Mouse (Mus musculus): Measurements from ENCODE around the gene Tcf23. TPM values are rescaled to one million over a fixed set of nuclear protein-coding genes. Genes with fewer than 3 reads are reported as not detected.

The Tcf23 gene
- total and polyA plus RNA-seq, 3 experiments: not detected

- TF ChIP-seq EP300 (IDR thresholded peaks at IDR 0.05; ENCODE audit: low read length): no peak
- Histone ChIP-seq H3K79me2 (replicated peaks; ENCODE audit: control insufficient read depth, extremely low read depth, insufficient read depth, poor library complexity, severe bottlenecking) (no peaks in the 10 kb centered on the region), H3K4me3 (replicated peaks in 1 of 3; ENCODE audit: low read depth in 2 of 3, low read length in 2 of 3, poor library complexity in 1 of 3) (no peak overlapping the region), H3K9ac (ENCODE audit: insufficient read depth, low read depth) (no peak overlapping the region), H3K36me3 (replicated peaks in 1 of 2; ENCODE audit: control insufficient read depth in 1 of 2, insufficient read depth in 1 of 2, low read length in 1 of 2) (no peaks in the 10 kb centered on the region), H3K4me2 (ENCODE audit: insufficient read depth, low read depth, poor library complexity, severe bottlenecking) (no peak overlapping the region), H3K27ac (ENCODE audit: insufficient read depth, low read depth) (no peak overlapping the region), H3K27me3 (replicated peaks) (no peaks in the 10 kb centered on the region), H3K9me3 (replicated peaks; ENCODE audit: low read length) (no peaks in the 10 kb centered on the region), H3K4me1 (ENCODE audit: control insufficient read depth in 1 of 2, insufficient read depth in 2 of 2) (0 out of 4 replicates have a peak, but pooled peaks cover 0 to 2% of the 10 kb centered on the region in 2 experiments)
- dilution Hi-C loops (cut with MboI; ENCODE audit: extremely low pct_ligation_motif_present, extremely low pct_unique_long_range_greater_than_20kb, low sequenced_read_pairs) (no loop called here), in situ Hi-C loops (cut with MboI; ENCODE audit: low pct_ligation_motif_present, low pct_unique_long_range_greater_than_20kb, low sequenced_read_pairs) (no loop called here)
- DNase-seq (ENCODE audit: extremely low read depth): no peak
Observed at GRCm38 (mm10) chr5:31023254-31023653, 54.8 kb downstream of the Tcf23 start.

GRCm38 (mm10) chr5:31024641-31025040 is 56.2 kb downstream of the Tcf23 start:
- Histone ChIP-seq H3K4me2 (ENCODE audit: insufficient read depth, low read depth, poor library complexity, severe bottlenecking) (no peak overlapping the region), H3K27me3 (replicated peaks) (no peaks in the 10 kb centered on the region), H3K4me3 (replicated peaks in 1 of 3; ENCODE audit: low read depth in 2 of 3, low read length in 2 of 3, poor library complexity in 1 of 3) (no peak overlapping the region), H3K79me2 (replicated peaks; ENCODE audit: control insufficient read depth, extremely low read depth, insufficient read depth, poor library complexity, severe bottlenecking) (no peaks in the 10 kb centered on the region), H3K9ac (ENCODE audit: insufficient read depth, low read depth) (no peak overlapping the region), H3K27ac (ENCODE audit: insufficient read depth, low read depth) (no peak overlapping the region), H3K36me3 (replicated peaks in 1 of 2; ENCODE audit: control insufficient read depth in 1 of 2, insufficient read depth in 1 of 2, low read length in 1 of 2) (no peaks in the 10 kb centered on the region), H3K9me3 (replicated peaks; ENCODE audit: low read length) (no peaks in the 10 kb centered on the region), H3K4me1 (ENCODE audit: control insufficient read depth in 1 of 2, insufficient read depth in 2 of 2) (0 out of 4 replicates have a peak, but pooled peaks cover 0 to 2% of the 10 kb centered on the region in 2 experiments)
- DNase-seq (ENCODE audit: extremely low read depth): no peak
- in situ Hi-C loops (cut with MboI; ENCODE audit: low pct_ligation_motif_present, low pct_unique_long_range_greater_than_20kb, low sequenced_read_pairs): no loop called here
- TF ChIP-seq CTCF (conservative IDR thresholded peaks at IDR 0.05 in 1 of 2, IDR thresholded peaks at IDR 0.05 in 1 of 2; ENCODE audit: low read depth in 2 of 2, low read length in 2 of 2) (no peak), USF2 (conservative IDR thresholded peaks at IDR 0.05; ENCODE audit: low read depth, low read length) (no peak), NRF1 (IDR thresholded peaks at IDR 0.05; ENCODE audit: low read depth, low read length) (no peak), BHLHE40 (IDR thresholded peaks at IDR 0.05; ENCODE audit: low read depth, low read length) (no peak), USF1 (IDR thresholded peaks at IDR 0.05; ENCODE audit: low read depth, low read length) (no peak), MAX (IDR thresholded peaks at IDR 0.05; ENCODE audit: low read length) (no peak), CHD1 (IDR thresholded peaks at IDR 0.05; ENCODE audit: low read depth, low read length) (no peak)
- dilution Hi-C loops (cut with MboI; ENCODE audit: extremely low pct_ligation_motif_present, extremely low pct_unique_long_range_greater_than_20kb, low sequenced_read_pairs): no loop called here

Other genes starting within 250 kb of the Tcf23 start
Only the 20 nearest of the 21 such genes appear.
- gene Mapre3, start 154.0 kb upstream of the Tcf23 start, total RNA-seq (2012; rRNA removed): 1.3 and 1.6 TPM in 2 replicates
- gene Mapre3, start 154.0 kb upstream of the Tcf23 start, total RNA-seq (2014; rRNA removed): 0.28 and 0.30 TPM in 2 replicates
- 1.5 and 2.3 TPM in 2 replicates for gene Mapre3, start 154.0 kb upstream of the Tcf23 start, polyA plus RNA-seq (2012; ENCODE audit: insufficient read length, low read depth)
- gene Tmem214, start 100.7 kb upstream of the Tcf23 start, total RNA-seq (2012; rRNA removed): 31.9 and 36.7 TPM in 2 replicates
- gene Tmem214, start 100.7 kb upstream of the Tcf23 start, total RNA-seq (2014; rRNA removed): 25.2 and 28.3 TPM in 2 replicates
- 28.0 and 35.3 TPM in 2 replicates for gene Tmem214, start 100.7 kb upstream of the Tcf23 start, polyA plus RNA-seq (2012; ENCODE audit: insufficient read length, low read depth)
- 8.0 and 9.3 TPM in 2 replicates for gene Agbl5, start 80.0 kb upstream of the Tcf23 start, total RNA-seq (2012; rRNA removed)
- 3.5 and 4.1 TPM in 2 replicates for gene Agbl5, start 80.0 kb upstream of the Tcf23 start, total RNA-seq (2014; rRNA removed)
- 8.4 and 11.6 TPM in 2 replicates for gene Agbl5, start 80.0 kb upstream of the Tcf23 start, polyA plus RNA-seq (2012; ENCODE audit: insufficient read length, low read depth)
- gene Ost4, start 60.9 kb upstream of the Tcf23 start, total RNA-seq (2012; rRNA removed): 181 and 244 TPM in 2 replicates
- gene Ost4, start 60.9 kb upstream of the Tcf23 start, total RNA-seq (2014; rRNA removed): 221 and 263 TPM in 2 replicates
- 312 and 330 TPM in 2 replicates for gene Ost4, start 60.9 kb upstream of the Tcf23 start, polyA plus RNA-seq (2012; ENCODE audit: insufficient read length, low read depth)
- 0.34 TPM in 2 replicates for gene Emilin1, start 55.3 kb upstream of the Tcf23 start, total RNA-seq (2012; rRNA removed)
- 0.05 and 0.11 TPM in 2 replicates for gene Emilin1, start 55.3 kb upstream of the Tcf23 start, total RNA-seq (2014; rRNA removed)
- 0.33 and 0.63 TPM in 2 replicates for gene Emilin1, start 55.3 kb upstream of the Tcf23 start, polyA plus RNA-seq (2012; ENCODE audit: insufficient read length, low read depth)
- 3.7 and 5.7 TPM in 2 replicates for gene Khk, start 47.2 kb upstream of the Tcf23 start, total RNA-seq (2012; rRNA removed)
- 1.9 and 2.5 TPM in 2 replicates for gene Khk, start 47.2 kb upstream of the Tcf23 start, total RNA-seq (2014; rRNA removed)
- gene Khk, start 47.2 kb upstream of the Tcf23 start, polyA plus RNA-seq (2012; ENCODE audit: insufficient read length, low read depth): 2.9 and 3.7 TPM in 2 replicates
- gene Cgref1, start 23.1 kb upstream of the Tcf23 start, total RNA-seq (2012; rRNA removed): not detected in 2 replicates
- gene Cgref1, start 23.1 kb upstream of the Tcf23 start, total RNA-seq (2014; rRNA removed): not detected in 2 replicates
- gene Cgref1, start 23.1 kb upstream of the Tcf23 start, polyA plus RNA-seq (2012; ENCODE audit: insufficient read length, low read depth): not detected in 2 replicates
- 96.5 and 99.8 TPM in 2 replicates for gene Preb, start 8.3 kb upstream of the Tcf23 start, total RNA-seq (2012; rRNA removed)
- gene Preb, start 8.3 kb upstream of the Tcf23 start, total RNA-seq (2014; rRNA removed): 70.9 and 87.3 TPM in 2 replicates
- gene Preb, start 8.3 kb upstream of the Tcf23 start, polyA plus RNA-seq (2012; ENCODE audit: insufficient read length, low read depth): 143 and 145 TPM in 2 replicates
- 48.8 and 58.0 TPM in 2 replicates for gene Atraid, start 79.7 kb downstream of the Tcf23 start, total RNA-seq (2012; rRNA removed)
- 88.7 TPM in 2 replicates for gene Atraid, start 79.7 kb downstream of the Tcf23 start, total RNA-seq (2014; rRNA removed)
- 52.7 and 60.1 TPM in 2 replicates for gene Atraid, start 79.7 kb downstream of the Tcf23 start, polyA plus RNA-seq (2012; ENCODE audit: insufficient read length, low read depth)
- 10.9 and 15.4 TPM in 2 replicates for gene Slc5a6, start 80.3 kb downstream of the Tcf23 start, total RNA-seq (2012; rRNA removed)
- gene Slc5a6, start 80.3 kb downstream of the Tcf23 start, total RNA-seq (2014; rRNA removed): 8.9 and 9.0 TPM in 2 replicates
- 17.1 and 18.6 TPM in 2 replicates for gene Slc5a6, start 80.3 kb downstream of the Tcf23 start, polyA plus RNA-seq (2012; ENCODE audit: insufficient read length, low read depth)
- 106 and 135 TPM in 2 replicates for gene Cad, start 86.1 kb downstream of the Tcf23 start, total RNA-seq (2012; rRNA removed)
- gene Cad, start 86.1 kb downstream of the Tcf23 start, total RNA-seq (2014; rRNA removed): 43.1 and 44.3 TPM in 2 replicates
- 108 and 123 TPM in 2 replicates for gene Cad, start 86.1 kb downstream of the Tcf23 start, polyA plus RNA-seq (2012; ENCODE audit: insufficient read length, low read depth)
- not detected in 2 replicates for gene Dnajc5g, start 137.6 kb downstream of the Tcf23 start, total RNA-seq (2012; rRNA removed)
- not detected in 2 replicates for gene Dnajc5g, start 137.6 kb downstream of the Tcf23 start, total RNA-seq (2014; rRNA removed)
- not detected in 2 replicates for gene Dnajc5g, start 137.6 kb downstream of the Tcf23 start, polyA plus RNA-seq (2012; ENCODE audit: insufficient read length, low read depth)
- gene Slc30a3, start 139.6 kb downstream of the Tcf23 start, total RNA-seq (2012; rRNA removed): not detected in 2 replicates
- not detected in 2 replicates for gene Slc30a3, start 139.6 kb downstream of the Tcf23 start, total RNA-seq (2014; rRNA removed)
- not detected in 2 replicates for gene Slc30a3, start 139.6 kb downstream of the Tcf23 start, polyA plus RNA-seq (2012; ENCODE audit: insufficient read length, low read depth)
- not detected in 2 replicates for gene Trim54, start 148.1 kb downstream of the Tcf23 start, total RNA-seq (2012; rRNA removed)
- not detected in 2 replicates for gene Trim54, start 148.1 kb downstream of the Tcf23 start, total RNA-seq (2014; rRNA removed)
- not detected in 2 replicates for gene Trim54, start 148.1 kb downstream of the Tcf23 start, polyA plus RNA-seq (2012; ENCODE audit: insufficient read length, low read depth)
- gene Ucn, start 170.2 kb downstream of the Tcf23 start, total RNA-seq (2012; rRNA removed): not detected in 2 replicates
- not detected in 2 replicates for gene Ucn, start 170.2 kb downstream of the Tcf23 start, total RNA-seq (2014; rRNA removed)
- not detected in 2 replicates for gene Ucn, start 170.2 kb downstream of the Tcf23 start, polyA plus RNA-seq (2012; ENCODE audit: insufficient read length, low read depth)
- 24.0 and 30.3 TPM in 2 replicates for gene Mpv17, start 185.6 kb downstream of the Tcf23 start, total RNA-seq (2012; rRNA removed)
- 37.6 and 39.7 TPM in 2 replicates for gene Mpv17, start 185.6 kb downstream of the Tcf23 start, total RNA-seq (2014; rRNA removed)
- gene Mpv17, start 185.6 kb downstream of the Tcf23 start, polyA plus RNA-seq (2012; ENCODE audit: insufficient read length, low read depth): 32.8 and 40.4 TPM in 2 replicates
- 1.4 and 2.7 TPM in 2 replicates for gene Gm29609, start 211.2 kb downstream of the Tcf23 start, total RNA-seq (2012; rRNA removed)
- gene Gm29609, start 211.2 kb downstream of the Tcf23 start, total RNA-seq (2014; rRNA removed): 1.2 and 2.1 TPM in 2 replicates
- 0.57 and 3.0 TPM in 2 replicates for gene Gm29609, start 211.2 kb downstream of the Tcf23 start, polyA plus RNA-seq (2012; ENCODE audit: insufficient read length, low read depth)
- 49.4 and 51.2 TPM in 2 replicates for gene Gtf3c2, start 211.5 kb downstream of the Tcf23 start, total RNA-seq (2012; rRNA removed)
- 19.4 and 22.8 TPM in 2 replicates for gene Gtf3c2, start 211.5 kb downstream of the Tcf23 start, total RNA-seq (2014; rRNA removed)
- 96.9 and 99.5 TPM in 2 replicates for gene Gtf3c2, start 211.5 kb downstream of the Tcf23 start, polyA plus RNA-seq (2012; ENCODE audit: insufficient read length, low read depth)
- 61.5 and 73.9 TPM in 2 replicates for gene Snx17, start 224.6 kb downstream of the Tcf23 start, total RNA-seq (2012; rRNA removed)
- 52.6 and 56.7 TPM in 2 replicates for gene Snx17, start 224.6 kb downstream of the Tcf23 start, total RNA-seq (2014; rRNA removed)
- 59.2 and 63.9 TPM in 2 replicates for gene Snx17, start 224.6 kb downstream of the Tcf23 start, polyA plus RNA-seq (2012; ENCODE audit: insufficient read length, low read depth)
- gene Eif2b4, start 224.8 kb downstream of the Tcf23 start, total RNA-seq (2012; rRNA removed): 56.8 and 75.0 TPM in 2 replicates
- 26.8 and 29.0 TPM in 2 replicates for gene Eif2b4, start 224.8 kb downstream of the Tcf23 start, total RNA-seq (2014; rRNA removed)
- gene Eif2b4, start 224.8 kb downstream of the Tcf23 start, polyA plus RNA-seq (2012; ENCODE audit: insufficient read length, low read depth): 99.5 and 106 TPM in 2 replicates